Mouse (Mus musculus): Measurements from ENCODE around the gene Ffar1. TPM values are rescaled to one million over a fixed set of nuclear protein-coding genes. Genes with fewer than 3 reads are reported as not detected.
A peak's percentile ranks its signal among the peaks of the same experiment; 100 is the strongest.

Ffar1 gene
- not detected for total RNA-seq (2021)

DNA sequence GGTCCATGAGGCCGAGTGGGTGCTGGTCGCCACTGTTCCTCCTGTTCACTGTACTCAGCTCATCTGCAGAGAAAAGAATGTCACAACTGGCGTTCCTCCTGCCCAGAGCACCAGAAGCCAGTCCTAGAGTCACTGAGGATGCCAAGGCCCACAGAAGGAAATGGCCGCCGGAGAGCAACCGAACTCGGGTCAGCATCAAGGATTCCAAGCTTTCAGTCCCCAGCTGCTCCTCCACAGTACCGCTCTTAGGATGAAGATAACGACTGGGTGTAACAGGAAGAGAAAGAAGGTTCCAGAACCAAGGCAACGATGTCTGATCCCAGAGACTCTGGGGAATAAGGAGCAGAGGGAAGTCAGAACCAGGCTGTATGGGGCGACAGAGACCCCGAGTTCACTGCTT, at the start of gene Ffar1:
Ffar1 (minus strand) TSS at position 101 of the 400 bp plus-strand sequence.
- no peak for DNase-seq (ENCODE audit: extremely low spot score in 1 of 2, low spot score in 1 of 2)

DNA sequence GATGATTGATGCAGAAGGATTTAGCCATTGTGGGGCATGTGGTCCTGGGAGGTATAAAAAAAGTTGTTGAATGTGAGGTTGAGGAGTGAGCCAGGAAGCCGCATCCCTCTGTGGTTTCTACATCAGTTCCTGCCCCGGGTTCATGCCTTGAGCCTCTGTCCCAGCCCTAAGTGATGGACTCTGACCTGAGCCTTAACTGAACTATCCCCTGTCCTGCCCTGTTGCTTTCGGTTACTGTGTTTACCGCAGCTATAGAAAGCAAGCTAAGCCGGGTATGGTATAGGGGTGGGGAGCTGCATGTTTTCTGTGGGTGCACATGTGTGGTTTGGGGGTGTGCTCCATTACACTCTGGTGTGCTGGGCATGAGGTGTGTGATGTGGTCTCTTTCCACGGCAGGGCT, 48.4 kb upstream of the Ffar1 start:
- no peak for DNase-seq (ENCODE audit: extremely low spot score in 1 of 2, low spot score in 1 of 2)

DNA sequence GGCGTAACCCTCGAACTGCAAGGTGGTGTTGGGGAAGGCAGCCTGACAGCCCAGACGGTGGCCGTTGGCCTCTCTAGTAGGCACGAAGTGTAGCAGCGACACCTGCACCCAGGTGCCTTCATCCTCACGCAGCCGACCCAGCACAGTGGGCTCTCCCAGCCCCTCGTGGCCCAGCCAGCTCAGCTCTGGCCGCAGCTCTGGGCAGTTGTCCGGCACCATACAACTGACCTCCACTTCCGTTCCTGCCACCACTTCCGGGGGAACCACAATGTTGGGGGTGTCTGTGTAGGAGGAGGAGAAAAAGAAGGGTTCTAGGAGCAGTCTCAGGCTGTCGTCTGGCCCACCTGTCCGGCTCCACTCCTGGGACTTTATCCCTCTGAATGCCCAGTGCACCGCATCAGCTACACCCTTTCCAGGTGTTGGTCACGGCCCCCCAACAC, 47.6 kb upstream of the Ffar1 start:
- DNase-seq (ENCODE audit: extremely low spot score in 1 of 2, low spot score in 1 of 2): no peak

DNA sequence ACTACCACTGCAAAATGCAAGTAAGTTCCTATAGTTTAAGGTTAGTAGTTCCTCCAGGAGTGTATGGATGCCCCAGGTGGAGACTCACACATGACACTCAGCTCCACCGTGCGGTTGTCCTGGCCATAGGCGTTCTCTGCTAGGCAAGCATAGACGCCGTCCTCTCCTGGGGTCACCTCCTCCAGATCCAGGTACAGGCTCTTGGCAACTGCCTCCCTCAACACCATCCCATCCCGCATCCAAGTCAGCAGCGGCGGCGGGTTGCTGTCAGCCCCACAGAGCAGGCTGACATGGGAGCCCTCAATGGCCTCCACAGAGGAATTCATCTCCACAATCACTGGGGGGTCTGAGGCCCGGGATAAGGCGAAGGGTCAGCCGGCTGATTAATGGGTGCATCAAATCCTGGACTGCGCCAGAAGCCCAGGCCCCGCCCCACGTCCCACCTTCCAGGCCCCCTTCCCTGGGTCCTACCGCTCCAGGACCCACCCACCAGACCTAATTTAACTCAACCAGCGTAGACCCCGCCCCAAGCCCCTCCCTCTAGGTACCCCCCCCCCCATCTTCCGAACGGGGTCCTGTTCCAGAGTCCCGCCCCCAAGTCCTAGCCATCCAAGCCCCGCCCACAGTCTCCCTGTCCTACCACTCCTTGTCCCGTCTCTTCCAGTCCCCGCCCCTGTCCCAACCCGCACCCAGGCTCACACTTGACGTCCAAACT, 47.1 kb upstream of the Ffar1 start:
- no peak for DNase-seq (ENCODE audit: extremely low spot score in 1 of 2, low spot score in 1 of 2)

DNA sequence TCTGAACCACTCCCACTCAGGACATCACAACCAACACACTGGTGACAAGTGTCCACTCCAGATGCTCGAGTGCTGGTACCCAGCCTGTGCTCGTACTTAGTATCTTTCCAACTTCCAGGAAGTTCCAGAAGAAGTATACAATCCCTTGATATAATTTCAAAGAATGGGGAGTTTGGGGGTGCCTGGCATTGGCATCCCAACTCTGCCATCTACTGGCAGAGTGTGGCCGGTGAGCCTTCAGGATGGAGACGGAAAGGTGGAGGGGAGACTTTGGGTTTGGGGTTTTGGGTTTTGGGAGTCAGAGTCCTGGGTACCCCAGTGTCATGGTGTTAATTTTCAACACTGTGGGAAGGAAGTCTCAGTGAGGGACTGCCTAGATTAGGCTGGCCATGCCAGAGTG, 42.7 kb upstream of the Ffar1 start:
- peak in 1 of 2 experiments; percentile 38 for DNase-seq (ENCODE audit: extremely low spot score in 1 of 2, low spot score in 1 of 2)

DNA sequence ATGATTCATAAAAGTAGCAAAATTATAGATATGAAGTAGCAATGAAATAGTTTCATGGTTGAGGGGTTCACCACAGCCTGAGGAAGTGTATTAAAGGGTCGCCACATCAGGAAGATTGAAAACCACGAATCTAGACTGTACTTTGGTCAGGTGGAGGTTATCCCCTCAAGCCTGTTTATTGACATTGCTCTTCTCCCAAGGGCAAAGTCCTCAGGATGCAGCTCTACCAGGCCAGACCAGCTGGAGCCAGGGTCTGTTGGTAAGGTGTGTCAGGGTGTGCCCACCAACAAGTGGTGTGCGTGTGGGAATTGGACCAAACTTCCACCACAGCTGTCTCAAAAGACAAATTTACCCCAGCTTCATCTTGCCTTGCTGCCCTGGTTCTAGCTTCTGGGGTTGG, 33.9 kb upstream of the Ffar1 start:
- DNase-seq (ENCODE audit: extremely low spot score in 1 of 2, low spot score in 1 of 2): no peak

DNA sequence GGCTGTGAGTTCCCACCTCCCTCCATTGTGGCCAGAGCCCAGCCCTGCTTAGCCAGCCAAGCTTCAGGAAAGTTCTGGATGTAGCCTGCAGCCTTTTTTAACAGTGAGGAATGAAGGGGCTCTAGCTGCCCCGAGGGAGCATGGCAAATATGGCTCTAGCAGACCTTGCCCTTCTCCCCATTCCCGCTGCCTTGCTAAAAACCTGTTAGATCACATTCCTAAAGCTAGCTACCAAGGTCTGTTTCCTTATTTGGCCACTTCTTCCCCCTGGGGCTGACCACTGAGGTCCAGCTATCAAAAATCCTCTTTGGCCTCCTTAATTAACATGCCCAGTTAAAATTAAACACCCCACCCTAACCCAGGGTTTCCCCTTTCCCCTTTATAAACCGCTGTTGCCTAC, 31.2 kb upstream of the Ffar1 start:
- DNase-seq (ENCODE audit: extremely low spot score in 1 of 2, low spot score in 1 of 2): no peak

DNA sequence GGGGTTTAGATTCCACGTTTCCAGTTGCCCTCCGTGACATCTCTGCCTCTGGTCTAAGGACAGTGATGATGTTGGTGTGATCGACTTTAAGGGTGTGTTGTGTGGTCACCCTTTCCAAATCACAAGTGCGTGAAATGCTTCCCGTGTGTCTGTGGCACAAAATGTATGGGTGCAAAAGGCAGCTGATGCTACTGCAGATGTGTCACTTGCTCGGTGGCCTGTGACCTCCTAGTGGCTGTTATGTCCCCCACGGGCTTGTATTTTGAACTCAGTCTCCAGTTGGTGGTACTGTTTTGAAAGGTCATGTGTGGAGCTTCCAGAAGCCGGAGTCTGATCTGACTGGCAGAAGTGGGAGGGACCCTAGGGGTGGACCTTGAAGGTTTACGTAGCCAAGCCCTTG, 30.4 kb upstream of the Ffar1 start:
- no peak for DNase-seq (ENCODE audit: extremely low spot score in 1 of 2, low spot score in 1 of 2)

DNA sequence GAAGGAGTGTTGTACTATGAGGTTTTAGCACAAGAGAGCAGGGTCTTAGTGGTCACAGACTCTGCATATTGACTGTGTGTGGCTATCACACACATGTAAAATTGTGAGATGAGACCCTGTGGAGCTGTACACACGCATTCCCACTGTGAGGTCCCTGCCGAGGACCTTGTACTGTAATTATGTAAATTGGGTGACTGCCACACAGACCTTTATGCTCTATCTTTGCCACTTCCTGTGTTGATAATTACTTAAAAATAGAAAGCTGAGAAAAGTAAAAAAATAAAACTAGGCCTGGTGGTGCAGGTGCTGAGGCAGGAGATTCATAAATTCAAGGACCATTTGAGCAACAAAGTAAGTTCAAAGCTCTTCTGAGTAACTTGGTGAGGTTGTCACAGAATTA, 29.3 kb upstream of the Ffar1 start:
- no peak for DNase-seq (ENCODE audit: extremely low spot score in 1 of 2, low spot score in 1 of 2)

DNA sequence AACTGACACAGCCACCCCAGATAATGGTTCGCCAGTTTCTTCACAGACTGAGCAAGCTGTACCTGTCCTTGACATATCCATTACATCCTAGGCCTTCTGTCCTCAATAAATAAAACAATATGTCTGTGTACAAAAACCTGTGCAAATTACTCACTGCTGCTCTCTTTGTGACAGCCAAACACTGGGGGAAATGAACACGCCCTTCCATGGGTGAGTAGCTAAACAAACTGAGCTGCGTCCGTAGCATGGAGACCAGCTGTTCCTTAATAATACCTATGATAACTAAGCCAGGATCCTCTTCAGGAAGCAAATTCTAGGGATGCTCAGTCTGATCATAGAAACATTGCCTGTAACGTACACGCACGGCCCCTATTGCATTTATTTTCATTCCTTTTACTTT, 27.4 kb upstream of the Ffar1 start:
- DNase-seq (ENCODE audit: extremely low spot score in 1 of 2, low spot score in 1 of 2): no peak

DNA sequence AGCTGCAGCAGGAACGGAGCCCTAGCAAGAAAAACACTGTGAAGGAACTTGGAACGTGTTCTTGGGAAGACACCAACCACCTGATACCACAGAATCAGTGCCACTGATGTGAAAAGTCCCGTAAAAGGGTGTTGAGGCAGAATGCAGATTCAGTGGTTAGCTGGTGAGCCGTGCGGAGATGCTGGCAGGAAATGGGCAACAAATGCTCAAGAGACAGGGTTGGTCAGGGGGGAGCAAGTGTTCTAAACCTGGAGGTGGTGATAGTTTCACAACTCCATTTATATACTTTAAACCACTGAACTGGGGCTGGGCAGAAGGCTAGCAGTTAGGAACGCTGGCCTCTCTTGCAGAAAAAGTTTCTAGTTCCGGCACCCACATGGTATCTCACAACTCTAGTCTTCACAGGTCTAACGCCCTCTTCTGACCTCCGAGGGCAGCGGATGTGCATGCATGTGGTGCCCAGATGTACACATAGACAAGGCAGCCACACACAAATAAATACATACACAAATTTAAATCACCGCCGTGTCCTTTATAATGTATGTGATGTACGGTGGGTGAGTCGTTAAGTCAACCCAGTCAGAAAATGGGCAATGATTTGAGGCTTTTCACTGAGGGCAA, 26.3 kb upstream of the Ffar1 start:
- DNase-seq (ENCODE audit: extremely low spot score in 1 of 2, low spot score in 1 of 2): no peak

DNA sequence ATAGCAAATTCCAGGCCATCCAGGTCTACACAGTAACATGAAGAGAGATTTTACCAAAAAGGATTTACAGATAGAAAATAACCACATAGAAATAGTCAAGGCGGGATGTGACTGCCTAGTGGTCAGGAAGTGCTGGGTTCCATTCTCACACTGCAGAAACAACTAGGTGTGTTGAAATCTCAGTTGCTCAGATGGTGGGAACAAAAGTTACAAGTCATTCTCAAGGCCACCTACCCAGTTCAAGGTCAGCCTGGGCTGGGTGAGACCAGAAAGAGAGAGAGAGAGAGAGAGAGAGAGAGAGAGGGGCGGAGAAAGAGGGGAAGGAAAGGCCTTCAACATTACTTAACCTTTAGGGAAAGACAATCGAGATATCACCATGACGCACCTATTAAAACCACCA, 25.5 kb upstream of the Ffar1 start:
- DNase-seq (ENCODE audit: extremely low spot score in 1 of 2, low spot score in 1 of 2): no peak

DNA sequence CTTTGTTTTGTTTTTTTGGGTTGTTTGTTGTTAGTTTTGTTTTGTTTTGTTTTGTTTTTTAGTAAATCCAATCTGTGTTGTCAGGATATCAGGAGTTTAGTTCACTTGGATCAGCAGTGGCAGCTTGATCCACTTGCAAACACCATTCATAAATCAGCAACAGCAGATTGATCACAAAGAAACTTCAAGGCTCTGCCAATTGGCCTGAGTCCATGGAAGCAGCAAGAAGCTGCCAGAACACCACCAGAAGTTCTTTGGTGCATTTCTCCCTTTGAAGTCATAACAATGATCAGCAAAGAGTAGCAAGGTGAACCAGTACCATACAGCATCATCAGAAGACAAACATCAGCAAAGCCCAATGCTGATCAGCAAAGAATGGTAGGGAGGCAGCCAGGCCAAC, 22.7 kb upstream of the Ffar1 start:
- DNase-seq (ENCODE audit: extremely low spot score in 1 of 2, low spot score in 1 of 2): no peak

DNA sequence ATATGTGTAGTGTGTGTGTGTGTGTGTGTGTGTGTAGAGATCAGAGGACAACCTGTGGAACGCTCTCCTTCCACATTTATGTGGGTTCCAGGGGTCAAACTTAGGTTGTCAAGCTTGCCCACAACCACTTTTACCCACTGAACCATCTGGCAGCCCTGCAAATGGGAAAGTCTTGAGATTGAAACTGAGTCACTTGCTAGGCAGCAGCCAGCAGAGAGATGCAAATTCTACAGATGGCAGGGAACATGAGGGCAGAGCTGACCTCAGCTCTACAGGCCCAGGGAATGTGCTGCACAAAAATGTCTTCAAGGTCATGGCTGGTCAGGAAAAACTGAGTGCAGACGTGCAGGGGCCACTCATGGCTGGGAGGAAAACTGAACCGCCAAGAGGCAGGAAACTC, 20.0 kb upstream of the Ffar1 start:
- no peak for DNase-seq (ENCODE audit: extremely low spot score in 1 of 2, low spot score in 1 of 2)

DNA sequence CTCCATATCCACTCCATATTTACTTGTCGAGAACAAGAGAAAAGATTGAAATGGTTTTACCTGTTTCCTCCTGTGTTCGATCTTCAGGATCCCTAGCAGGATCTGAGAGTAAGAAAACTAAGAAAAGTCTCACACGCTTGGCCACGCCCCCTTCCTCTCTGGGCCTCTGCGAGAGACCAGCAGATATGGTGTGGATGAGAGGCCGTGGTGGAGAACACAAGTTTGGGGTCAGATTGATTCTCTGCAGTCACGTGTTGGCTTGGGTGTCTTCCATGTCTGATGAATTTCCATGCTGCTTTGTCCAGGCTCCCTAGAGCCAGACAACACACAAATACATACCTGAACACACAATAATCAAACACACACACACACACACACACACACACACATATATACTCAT, 18.8 kb upstream of the Ffar1 start, which contains the start of gene Cd22:
Cd22 (minus strand) TSS at position 167 of the 400 bp plus-strand sequence.
- DNase-seq (ENCODE audit: extremely low spot score in 1 of 2, low spot score in 1 of 2): no peak

DNA sequence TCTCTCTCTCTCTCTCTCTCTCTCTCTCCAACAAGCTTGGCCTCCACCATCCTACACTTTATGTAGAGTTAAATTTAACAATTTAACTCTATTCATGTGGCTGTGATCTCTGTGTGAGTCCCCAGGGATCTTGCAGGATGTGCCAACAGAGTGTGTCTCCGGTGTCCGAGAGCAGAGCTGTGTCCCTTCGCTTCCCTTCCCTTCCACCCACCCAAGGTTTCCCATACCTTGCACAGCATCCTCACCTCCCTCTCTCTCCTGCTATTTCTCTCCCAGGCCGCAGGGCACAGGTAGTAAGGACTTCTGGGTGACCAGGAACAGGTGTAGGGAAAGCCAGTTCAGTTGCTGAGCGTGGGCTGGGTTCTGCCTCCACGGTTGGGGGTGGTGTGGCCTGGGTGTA, 17.6 kb upstream of the Ffar1 start:
- no peak for DNase-seq (ENCODE audit: extremely low spot score in 1 of 2, low spot score in 1 of 2)

DNA sequence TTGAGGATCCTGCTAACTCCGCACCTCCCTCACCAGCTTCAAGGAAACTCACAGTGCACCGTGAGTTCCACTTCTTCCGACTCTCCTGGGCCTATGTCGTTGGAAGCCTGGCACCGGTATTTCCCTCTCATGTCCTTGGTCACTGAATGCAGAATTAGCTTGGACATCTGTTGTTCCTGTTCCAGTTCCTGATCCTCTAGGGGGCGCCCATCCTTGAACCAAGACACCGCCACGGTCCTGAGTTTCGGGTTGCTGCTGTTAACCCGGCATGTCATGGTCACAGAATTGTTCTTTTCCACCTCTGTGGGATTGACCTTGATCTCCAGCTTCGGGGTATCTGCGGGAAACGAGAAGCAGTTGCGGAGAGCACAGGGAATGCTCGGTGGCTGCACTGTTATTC, 11.7 kb upstream of the Ffar1 start:
- peak; percentile 56 to 82 for DNase-seq (ENCODE audit: extremely low spot score in 1 of 2, low spot score in 1 of 2)

DNA sequence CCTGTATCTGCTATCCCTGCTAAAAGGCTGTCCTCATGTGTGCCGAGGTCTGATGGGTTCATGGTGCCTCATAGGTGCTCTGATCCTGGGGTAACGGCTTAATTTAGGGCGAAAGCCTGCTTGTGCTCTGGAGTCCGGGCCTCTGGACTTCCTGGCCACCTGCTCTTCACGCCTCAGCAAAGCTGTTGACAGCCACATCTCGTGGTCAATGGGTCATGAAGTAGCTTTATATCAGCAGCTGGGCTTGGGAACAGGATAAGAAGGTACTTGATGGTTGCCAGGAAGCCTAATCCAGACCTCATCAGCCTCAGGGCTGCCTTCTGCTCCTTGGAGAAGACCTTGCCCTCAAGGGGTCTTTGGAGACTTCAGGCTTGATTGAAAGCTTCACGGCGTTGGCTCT, 2.0 kb upstream of the Ffar1 start:
- no peak for DNase-seq (ENCODE audit: extremely low spot score in 1 of 2, low spot score in 1 of 2)

DNA sequence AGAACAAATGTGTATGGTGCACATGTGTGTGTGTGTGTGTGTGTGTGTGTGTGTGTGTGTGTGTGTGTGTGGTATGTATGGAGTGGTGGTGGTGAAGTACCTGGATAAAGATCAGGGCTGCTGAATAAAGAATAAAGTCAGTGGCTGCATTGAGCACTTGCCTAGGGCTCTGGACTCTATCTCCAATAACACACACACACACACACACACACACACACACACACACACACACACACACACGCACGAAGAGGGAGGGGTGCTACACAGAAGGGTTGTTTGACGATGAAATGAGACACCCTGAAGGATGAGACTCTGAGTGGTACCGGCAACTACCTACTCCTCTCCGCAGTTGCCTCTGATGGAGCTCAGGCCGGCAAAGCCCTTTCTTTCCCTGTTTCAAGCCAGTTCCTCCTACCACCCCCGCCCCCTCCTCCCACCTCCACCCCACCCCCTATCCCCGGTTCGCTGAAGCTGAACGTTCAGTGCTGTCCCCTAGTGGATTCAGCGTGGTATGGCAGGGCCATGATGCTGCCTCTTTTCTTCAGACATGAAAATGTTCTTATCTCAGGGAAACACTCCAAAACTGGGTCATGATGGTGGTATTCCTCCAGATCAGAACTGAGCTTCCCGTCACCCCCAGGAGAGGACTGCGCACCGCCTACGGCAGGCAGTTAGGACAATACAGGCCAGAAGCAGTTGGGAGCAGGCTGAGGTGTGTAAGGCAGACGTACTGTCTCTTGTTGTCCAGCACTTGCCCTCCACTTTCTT, 1.5 kb downstream of the Ffar1 start:
- DNase-seq (ENCODE audit: extremely low spot score in 1 of 2, low spot score in 1 of 2): peak; percentile 44 to 54

DNA sequence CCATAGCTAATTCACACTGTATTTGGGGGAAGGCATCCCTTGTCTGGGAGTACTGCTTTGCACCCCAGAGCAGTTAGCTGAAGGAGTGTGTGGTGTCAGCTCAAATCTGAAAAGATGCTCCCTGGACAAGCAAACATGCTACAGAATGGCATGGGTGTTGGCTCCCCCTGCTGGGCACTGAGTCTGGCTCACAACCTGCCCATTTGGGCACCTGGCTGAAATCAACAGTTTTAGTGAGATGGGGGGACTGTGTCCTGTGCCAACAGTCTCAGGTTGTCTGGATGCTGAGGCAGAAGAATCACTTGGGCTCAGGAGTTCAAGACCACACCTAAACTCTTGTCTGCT, 2.1 kb downstream of the Ffar1 start:
- peak; percentile 69 to 85 for DNase-seq (ENCODE audit: extremely low spot score in 1 of 2, low spot score in 1 of 2)

DNA sequence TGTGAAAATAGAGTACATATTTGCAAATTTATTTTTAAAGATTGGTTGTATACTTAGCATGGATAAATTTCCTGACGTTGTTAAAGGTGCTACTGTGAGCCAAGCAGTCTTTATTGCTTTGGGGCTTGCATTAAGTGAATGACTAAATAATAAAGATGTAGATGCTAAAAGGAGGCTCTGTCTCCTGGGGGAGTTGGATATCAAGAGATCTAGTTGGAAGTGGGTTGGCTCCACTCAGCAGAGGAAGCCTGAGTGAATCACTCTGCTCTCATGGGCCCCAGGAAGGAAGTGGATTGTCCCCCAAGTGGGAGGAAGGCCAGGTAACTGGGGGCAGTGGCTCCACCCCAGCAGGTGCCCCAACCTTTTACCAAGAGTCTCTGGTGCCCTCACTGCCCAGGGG, 3.6 kb downstream of the Ffar1 start:
- DNase-seq (ENCODE audit: extremely low spot score in 1 of 2, low spot score in 1 of 2): no peak

DNA sequence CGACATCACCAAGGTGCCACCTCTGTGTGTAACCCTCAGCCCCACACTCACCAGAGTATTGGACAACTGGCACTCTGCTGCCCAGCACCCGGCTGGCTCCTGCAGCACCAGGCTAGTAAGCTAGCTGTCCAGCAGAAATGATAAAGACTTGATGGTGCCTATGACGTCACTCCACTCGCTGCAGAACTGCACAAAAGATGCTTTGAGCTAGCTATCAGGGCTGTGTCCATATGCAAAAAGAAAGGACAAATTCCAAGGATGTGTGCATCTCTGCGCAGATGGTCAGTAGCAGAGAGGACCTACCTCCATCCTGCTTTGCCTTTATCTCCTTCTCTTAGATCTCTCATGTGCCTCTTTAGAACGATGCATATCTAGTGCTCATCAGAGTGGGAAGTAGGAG, 5.3 kb downstream of the Ffar1 start, which contains the start of gene Ffar3:
Ffar3 (minus strand) TSS at position 101 of the 400 bp plus-strand sequence.
- DNase-seq (ENCODE audit: extremely low spot score in 1 of 2, low spot score in 1 of 2): no peak
